Mouse (Mus musculus) liver, adult 2 months (tissue): ENCODE data around the gene Srbd1. TPM values are rescaled to one million over a fixed set of nuclear protein-coding genes. Genes with fewer than 3 reads are reported as not detected.

Experiments used
- DNase-seq: peaks from one replicate; pipeline ENCODE4 v3.0.0-alpha.2; 2011; ENCODE audit warnings: low read depth, low spot score; ENCODE audit errors: extremely low read depth
- H3K27ac ChIP-seq: fragments of 200-500 bp; replicated peaks from 2 replicates; pipeline ENCODE4 v1.5.1; 2012; ENCODE audit warnings: low read depth, mild to moderate bottlenecking, control low read depth, inconsistent platforms, low read length; ENCODE audit not compliant: insufficient read depth
- H3K27me3 ChIP-seq: fragments of 200-500 bp; 2 replicates; pipeline ENCODE4 v1.6.1; 2012; ENCODE audit warnings: mild to moderate bottlenecking, moderate library complexity, low read length, inconsistent platforms; ENCODE audit not compliant: control insufficient read depth, insufficient read depth
- H3K36me3 ChIP-seq: fragments of 200-500 bp; 2 replicates; pipeline ENCODE4 v1.6.1; 2012; ENCODE audit warnings: low read length, inconsistent platforms; ENCODE audit not compliant: control insufficient read depth, insufficient read depth
- H3K4me1 ChIP-seq: fragments of 200-500 bp; 2 replicates; pipeline ENCODE4 v1.6.1; 2011; ENCODE audit warnings: low read length; ENCODE audit not compliant: control insufficient read depth, insufficient read depth
- H3K4me3 ChIP-seq: fragments of 200-500 bp; 2 replicates; pipeline ENCODE4 v1.5.1; 2011; ENCODE audit warnings: low read depth, mild to moderate bottlenecking, control low read depth, low read length, moderate library complexity; ENCODE audit not compliant: insufficient read depth
- H3K79me2 ChIP-seq: fragments of 200-500 bp; 2 replicates; pipeline ENCODE4 v1.6.1; 2012; ENCODE audit warnings: inconsistent platforms, mild to moderate bottlenecking, low read length, moderate library complexity; ENCODE audit not compliant: control insufficient read depth, insufficient read depth
- H3K9ac ChIP-seq: fragments of 200-500 bp; 2 replicates; pipeline ENCODE4 v1.6.1; 2012; ENCODE audit warnings: low read depth, mild to moderate bottlenecking, control low read depth, inconsistent platforms, low read length
- CTCF ChIP-seq: fragments of 200-500 bp; IDR thresholded peaks from 2 replicates; pipeline ENCODE4 v1.5.1; 2011; ENCODE audit warnings: low read depth, low read length, control low read depth
- POLR2A ChIP-seq: fragments of 200-500 bp; IDR thresholded peaks from 2 replicates; pipeline ENCODE4 v1.6.1; 2011; ENCODE audit warnings: low read length, control low read depth; ENCODE audit not compliant: insufficient read depth; ENCODE audit errors: extremely low read depth
- WGBS: fragments of 180-500 bp; shearing (Covaris S2); methylation state at CpG from one replicate; pipeline ENCODE4 v1.1.7; 2018; 5-methylcytosine and 5-hydroxymethylcytosine counted together
- polyA plus RNA-seq: library from polyadenylated mRNA; depleted of rRNA; stranded (reverse); fragments of >200 nt; gene quantifications from 2 replicates; pipeline ENCODE4 v1.2.3, GENCODE M21; 2012
- total RNA-seq: library from RNA; depleted of rRNA; stranded (reverse); fragments of >200 nt; gene quantifications from 2 replicates; pipeline ENCODE4 v1.2.3, GENCODE M21; 2014

Srbd1 gene
- total and polyA plus RNA-seq, 2 experiments, result 2.1 to 20.9 TPM

GRCm38 (mm10) chr17:86162672-86163071, 17.7 kb upstream of the Srbd1 start:
- H3K4me1 ChIP-seq, result 0 out of 2 replicates have a peak, but pooled peaks cover 2% of the 10 kb centered on the region
- WGBS, result 86% methylated on average over 15 of the region's 15 CpGs
- H3K36me3 ChIP-seq, result no peaks in the 10 kb centered on the region
- H3K79me2 ChIP-seq, result no peaks in the 10 kb centered on the region
- H3K27me3 ChIP-seq, result no peaks in the 10 kb centered on the region
- H3K9ac ChIP-seq, result no peak overlapping the region
- no peak for DNase-seq
- H3K4me3 ChIP-seq, result no peak overlapping the region
- no peak for TF ChIP-seq CTCF
- TF ChIP-seq POLR2A, result no peak
- no peak overlapping the region for H3K27ac ChIP-seq

- no peaks in the 10 kb centered on the region for H3K36me3 ChIP-seq
- no peaks in the 10 kb centered on the region for H3K79me2 ChIP-seq
- no peak overlapping the region for H3K9ac ChIP-seq
- no peak overlapping the region for H3K27ac ChIP-seq
- H3K4me3 ChIP-seq, result no peak overlapping the region
- TF ChIP-seq POLR2A, result no peak
- TF ChIP-seq CTCF, result no peak
- no peaks in the 10 kb centered on the region for H3K27me3 ChIP-seq
- H3K4me1 ChIP-seq, result no peaks in the 10 kb centered on the region
- WGBS, result 85% methylated on average over 6 of the region's 6 CpGs
- DNase-seq, result no peak
Observed at GRCm38 (mm10) chr17:86156999-86157398, 12.0 kb upstream of the Srbd1 start.

- DNase-seq, result peak; percentile 94
- Histone ChIP-seq H3K9ac (no peak overlapping the region), H3K27me3 (no peaks in the 10 kb centered on the region), H3K36me3 (no peaks in the 10 kb centered on the region), H3K4me1 (no peaks in the 10 kb centered on the region; the same call in 1 of the 2 replicates), H3K27ac (no peak overlapping the region), H3K4me3 (no peak overlapping the region), H3K79me2 (no peaks in the 10 kb centered on the region)
- whole genome bisulfite sequencing, result 9% methylated on average over 5 of the region's 5 CpGs
- no peak for TF ChIP-seq CTCF
- no peak for TF ChIP-seq POLR2A
Observed at GRCm38 (mm10) chr17:86150867-86151348, 5.9 kb upstream of the Srbd1 start.

GRCm38 (mm10) chr17:86149726-86150125, 4.8 kb upstream of the Srbd1 start:
- no peak overlapping the region for H3K27ac ChIP-seq
- H3K4me3 ChIP-seq, result no peak overlapping the region
- no peak for DNase-seq
- no peaks in the 10 kb centered on the region; the same call in 1 of the 2 replicates for H3K4me1 ChIP-seq
- no peaks in the 10 kb centered on the region for H3K79me2 ChIP-seq
- H3K27me3 ChIP-seq, result no peaks in the 10 kb centered on the region
- no peak overlapping the region for H3K9ac ChIP-seq
- H3K36me3 ChIP-seq, result no peaks in the 10 kb centered on the region
- WGBS, result 96% methylated on average over 1 of the region's 1 CpGs
- TF ChIP-seq CTCF (no peak), POLR2A (no peak)

- peak overlapping the region; percentile 89 for H3K4me3 ChIP-seq
- H3K36me3 ChIP-seq, result peaks cover under 1% of the 10 kb centered on the region; the same call in 1 of the 2 replicates
- H3K9ac ChIP-seq, result peak overlapping the region; percentile 80
- DNase-seq, result peak; percentile 34
- under 1% methylated on average over 33 of the region's 33 CpGs for WGBS
- H3K27me3 ChIP-seq, result no peaks in the 10 kb centered on the region
- peak overlapping the region; percentile 70 for H3K27ac ChIP-seq
- TF ChIP-seq CTCF (no peak), POLR2A (0 out of 2 replicates have a peak, but pooled peaks have one; percentile 18)
- peaks cover 8% of the 10 kb centered on the region for H3K4me1 ChIP-seq
- peaks cover 5% of the 10 kb centered on the region; the same call in 1 of the 2 replicates for H3K79me2 ChIP-seq
Observed at GRCm38 (mm10) chr17:86144537-86145078, 367 bp downstream of the Srbd1 start.

- no peak for DNase-seq
- H3K4me3 ChIP-seq, result no peak overlapping the region
Observed at GRCm38 (mm10) chr17:86135835-86136234, 9.1 kb downstream of the Srbd1 start.

More at GRCm38 (mm10) chr17:86135835-86136234, 9.1 kb downstream of the Srbd1 start:
- peaks cover 42% of the 10 kb centered on the region for H3K36me3 ChIP-seq
- TF ChIP-seq POLR2A (no peak), CTCF (0 out of 2 replicates have a peak, but pooled peaks have one; percentile 16)
- H3K27ac ChIP-seq, result no peak overlapping the region
- H3K9ac ChIP-seq, result no peak overlapping the region
- no peaks in the 10 kb centered on the region for H3K27me3 ChIP-seq
- 89% methylated on average over 10 of the region's 10 CpGs for WGBS
- H3K4me1 ChIP-seq, result no peaks in the 10 kb centered on the region
- H3K79me2 ChIP-seq, result peaks cover 4% of the 10 kb centered on the region; the same call in 1 of the 2 replicates
